Mouse (Mus musculus) CH12.LX (cell line): ENCODE results near the gene Spink4. TPM values are rescaled to one million over a fixed set of nuclear protein-coding genes. Genes with fewer than 3 reads are reported as not detected.

Experiments
- DNase-seq: peaks from one replicate; pipeline ENCODE4 v3.0.0-alpha.2; 2013; ENCODE audit errors: extremely low read depth
- H3K27ac ChIP-seq: 2 replicates; pipeline ENCODE4 v1.5.1; 2012; ENCODE audit warnings: low read depth, mild to moderate bottlenecking, control low read depth, moderate library complexity; ENCODE audit not compliant: insufficient read depth
- H3K27me3 ChIP-seq: replicated peaks from 2 replicates; pipeline ENCODE3; 2012; ENCODE audit warnings: inconsistent platforms
- H3K36me3 ChIP-seq, 2 experiments: replicated peaks in 1 of 2; 2 replicates each; pipeline versions ENCODE3 to v1.6.1; 2012; ENCODE audit warnings: inconsistent platforms in 1 of 2, low read length in 1 of 2, mild to moderate bottlenecking in 1 of 2, mixed read lengths in 1 of 2, moderate library complexity in 1 of 2; ENCODE audit not compliant: control insufficient read depth in 1 of 2, insufficient read depth in 1 of 2
- H3K4me1 ChIP-seq, 2 experiments: 2 replicates each; pipeline ENCODE4 v1.6.1; 2012; ENCODE audit warnings: inconsistent platforms in 1 of 2, moderate library complexity in 1 of 2; ENCODE audit not compliant: insufficient read depth in 2 of 2, control insufficient read depth in 1 of 2
- H3K4me2 ChIP-seq: 2 replicates; pipeline ENCODE4 v1.6.1; 2012; ENCODE audit warnings: low read depth, mild to moderate bottlenecking, control low read depth; ENCODE audit not compliant: poor library complexity, insufficient read depth, severe bottlenecking
- H3K4me3 ChIP-seq, 3 experiments: fragments of 150-350 bp in 1 of 3; sonication (generic) in 1 of 3; replicated peaks in 1 of 3; 2 replicates each; pipeline versions ENCODE3 to v1.5.1; 2011 to 2012; ENCODE audit warnings: low read depth in 2 of 3, low read length in 2 of 3, mild to moderate bottlenecking in 2 of 3, moderate library complexity in 2 of 3, control low read depth in 1 of 3, improper control_type of control experiment in 1 of 3, inconsistent platforms in 1 of 3, mixed read lengths in 1 of 3; ENCODE audit not compliant: poor library complexity in 1 of 3
- H3K79me2 ChIP-seq: replicated peaks from 2 replicates; pipeline ENCODE4 v1.6.1; 2012; ENCODE audit warnings: mild to moderate bottlenecking, moderate library complexity; ENCODE audit not compliant: control insufficient read depth, poor library complexity, insufficient read depth, severe bottlenecking; ENCODE audit errors: extremely low read depth
- H3K9ac ChIP-seq: 2 replicates; pipeline ENCODE4 v1.6.1; 2012; ENCODE audit warnings: low read depth, mild to moderate bottlenecking, control low read depth, moderate library complexity; ENCODE audit not compliant: insufficient read depth
- H3K9me3 ChIP-seq: replicated peaks from 2 replicates; pipeline ENCODE3; 2012; ENCODE audit warnings: low read length, inconsistent platforms, mixed read lengths
- CHD1 ChIP-seq: IDR thresholded peaks from 2 replicates; pipeline ENCODE4 v1.6.1; 2012; ENCODE audit warnings: low read depth, low read length, improper control_type of control experiment, inconsistent platforms
- CHD2 ChIP-seq: IDR thresholded peaks from 2 replicates; pipeline ENCODE4 v1.6.1; 2011; ENCODE audit warnings: low read length, improper control_type of control experiment
- E2F4 ChIP-seq: IDR thresholded peaks from 2 replicates; pipeline ENCODE4 v1.6.1; 2011; ENCODE audit warnings: low read depth, low read length, improper control_type of control experiment; ENCODE audit not compliant: insufficient replicate concordance
- EP300 ChIP-seq: IDR thresholded peaks from 2 replicates; pipeline ENCODE4 v1.6.1; 2011; ENCODE audit warnings: low read length, improper control_type of control experiment
- ETS1 ChIP-seq: conservative IDR thresholded peaks from 2 replicates; pipeline ENCODE4 v1.6.1; 2012; ENCODE audit warnings: low read depth, mild to moderate bottlenecking, inconsistent platforms, low read length, improper control_type of control experiment, moderate library complexity
- MEF2A ChIP-seq: IDR thresholded peaks from 2 replicates; pipeline ENCODE4 v1.6.1; 2014; ENCODE audit warnings: low read depth, mild to moderate bottlenecking, inconsistent platforms, low read length, improper control_type of control experiment, borderline replicate concordance
- PAX5 ChIP-seq: IDR thresholded peaks from 2 replicates; pipeline ENCODE4 v1.6.1; 2012; ENCODE audit warnings: low read length, inconsistent platforms, mixed read lengths
- POLR2A ChIP-seq: IDR thresholded peaks from 2 replicates; pipeline ENCODE4 v1.6.1; 2011; ENCODE audit warnings: low read depth, mild to moderate bottlenecking, improper control_type of control experiment, low read length
- POLR2AphosphoS2 ChIP-seq: IDR thresholded peaks from 2 replicates; pipeline ENCODE4 v1.6.1; 2011; ENCODE audit warnings: low read depth, low read length, improper control_type of control experiment
- RCOR1 ChIP-seq: conservative IDR thresholded peaks from 2 replicates; pipeline ENCODE4 v1.6.1; 2012; ENCODE audit warnings: low read depth, mild to moderate bottlenecking, inconsistent platforms, low read length, improper control_type of control experiment
- SIN3A ChIP-seq: IDR thresholded peaks from 2 replicates; pipeline ENCODE4 v1.6.1; 2012; ENCODE audit warnings: low read length, improper control_type of control experiment, inconsistent platforms
- SMC3 ChIP-seq: IDR thresholded peaks from 2 replicates; pipeline ENCODE4 v1.6.1; 2011; ENCODE audit warnings: low read depth, low read length, improper control_type of control experiment
- TBP ChIP-seq: conservative IDR thresholded peaks from 2 replicates; pipeline ENCODE4 v1.6.1; 2011; ENCODE audit warnings: low read depth, low read length, improper control_type of control experiment
- TCF12 ChIP-seq: IDR thresholded peaks from 2 replicates; pipeline ENCODE4 v1.6.1; 2014; ENCODE audit warnings: low read depth, mild to moderate bottlenecking, inconsistent platforms, low read length, improper control_type of control experiment
- UBTF ChIP-seq: IDR thresholded peaks from 2 replicates; pipeline ENCODE4 v1.6.1; 2012; ENCODE audit warnings: low read depth, mild to moderate bottlenecking, inconsistent platforms, low read length, improper control_type of control experiment, moderate library complexity
- USF2 ChIP-seq: conservative IDR thresholded peaks from 2 replicates; pipeline ENCODE4 v1.6.1; 2011; ENCODE audit warnings: low read depth, low read length, improper control_type of control experiment
- ZC3H11A ChIP-seq: IDR thresholded peaks from 2 replicates; pipeline ENCODE4 v1.6.1; 2012; ENCODE audit warnings: low read depth, mild to moderate bottlenecking, inconsistent platforms, low read length, improper control_type of control experiment
- dilution Hi-C: fragments of 300-500 bp; cut with MboI; formaldehyde crosslinking; loops from 2 replicates; pipeline ENCODE4 v1.14.3; 2020; ENCODE audit warnings: low sequenced_read_pairs; ENCODE audit not compliant: extremely low pct_unique_long_range_greater_than_20kb, extremely low pct_ligation_motif_present
- in situ Hi-C: fragments of 300-500 bp; cut with MboI; formaldehyde crosslinking; loops from 3 replicates; pipeline ENCODE4 v1.14.3; 2019; ENCODE audit warnings: low sequenced_read_pairs, low pct_ligation_motif_present, low pct_unique_long_range_greater_than_20kb, mixed read lengths
- polyA plus RNA-seq: library from polyadenylated mRNA; unstranded; fragments of >175 nt; gene quantifications from 2 replicates; pipeline ENCODE4 v1.2.1, GENCODE M21; 2012; ENCODE audit warnings: low read depth; ENCODE audit not compliant: insufficient read length
- total RNA-seq, 2 experiments: library from RNA; depleted of rRNA; stranded (reverse); fragments of 300-350 nt in 1 of 2; fragments of >200 nt in 1 of 2; gene quantifications; 2 replicates each; pipeline ENCODE4 v1.2.3; 2012 to 2014

Spink4 gene
- total and polyA plus RNA-seq, 3 experiments: not detected

GRCm38 (mm10) chr4:40979430-40979829 lies 59.6 kb downstream of the Spink4 start:
- Histone ChIP-seq H3K4me3 (no peak overlapping the region), H3K4me1 (peaks cover 0 to 24% of the 10 kb centered on the region in 2 experiments; a peak in 2 of 4 replicates), H3K9me3 (no peaks in the 10 kb centered on the region), H3K79me2 (peaks cover 69% of the 10 kb centered on the region), H3K27ac (no peak overlapping the region)
- dilution Hi-C loops (no loop called here), in situ Hi-C loops (no loop called here)
- DNase-seq: no peak
- TF ChIP-seq CHD2 (no peak), EP300 (no peak), SIN3A (no peak), ZC3H11A (no peak), RCOR1 (no peak), TCF12 (no peak), USF2 (no peak), PAX5 (no peak), E2F4 (no peak), MEF2A (no peak), CHD1 (no peak), UBTF (no peak), SMC3 (no peak), POLR2AphosphoS2 (no peak), POLR2A (no peak), ETS1 (no peak), TBP (no peak)
- TF ChIP-seq, all 38 proteins: peak for 0
- Histone ChIP-seq H3K36me3 (peaks cover 54 to 95% of the 10 kb centered on the region in 2 experiments), H3K9ac (no peak overlapping the region), H3K27me3 (no peaks in the 10 kb centered on the region), H3K4me2 (no peak overlapping the region)

Other genes with a start within 250 kb of the Spink4 start
- gene Aptx, start 216.9 kb upstream of the Spink4 start, total RNA-seq (2012; rRNA removed): 15.1 and 17.0 TPM in 2 replicates
- gene Aptx, start 216.9 kb upstream of the Spink4 start, total RNA-seq (2014; rRNA removed): 15.8 and 16.6 TPM in 2 replicates
- gene Aptx, start 216.9 kb upstream of the Spink4 start, polyA plus RNA-seq: 20.2 and 22.0 TPM in 2 replicates
- 67.9 and 127 TPM in 2 replicates for gene Dnaja1, start 197.9 kb upstream of the Spink4 start, total RNA-seq (2012; rRNA removed)
- gene Dnaja1, start 197.9 kb upstream of the Spink4 start, total RNA-seq (2014; rRNA removed): 117 and 170 TPM in 2 replicates
- gene Dnaja1, start 197.9 kb upstream of the Spink4 start, polyA plus RNA-seq: 412 and 485 TPM in 2 replicates
- 93.4 and 108 TPM in 2 replicates for gene Smu1, start 162.1 kb upstream of the Spink4 start, total RNA-seq (2012; rRNA removed)
- gene Smu1, start 162.1 kb upstream of the Spink4 start, total RNA-seq (2014; rRNA removed): 182 and 183 TPM in 2 replicates
- gene Smu1, start 162.1 kb upstream of the Spink4 start, polyA plus RNA-seq: 111 and 118 TPM in 2 replicates
- gene B4galt1, start 66.0 kb upstream of the Spink4 start, total RNA-seq (2012; rRNA removed): 39.5 and 46.6 TPM in 2 replicates
- gene B4galt1, start 66.0 kb upstream of the Spink4 start, total RNA-seq (2014; rRNA removed): 59.6 and 66.6 TPM in 2 replicates
- gene B4galt1, start 66.0 kb upstream of the Spink4 start, polyA plus RNA-seq: 72.4 and 80.2 TPM in 2 replicates
- gene Bag1, start 28.2 kb downstream of the Spink4 start, total RNA-seq (2012; rRNA removed): 105 and 123 TPM in 2 replicates
- 149 and 190 TPM in 2 replicates for gene Bag1, start 28.2 kb downstream of the Spink4 start, total RNA-seq (2014; rRNA removed)
- 161 and 193 TPM in 2 replicates for gene Bag1, start 28.2 kb downstream of the Spink4 start, polyA plus RNA-seq
- gene Chmp5, start 28.4 kb downstream of the Spink4 start, total RNA-seq (2012; rRNA removed): 51.6 and 53.0 TPM in 2 replicates
- 86.7 and 88.1 TPM in 2 replicates for gene Chmp5, start 28.4 kb downstream of the Spink4 start, total RNA-seq (2014; rRNA removed)
- 43.6 and 45.9 TPM in 2 replicates for gene Chmp5, start 28.4 kb downstream of the Spink4 start, polyA plus RNA-seq
- 53.7 and 55.5 TPM in 2 replicates for gene Nfx1, start 50.9 kb downstream of the Spink4 start, total RNA-seq (2012; rRNA removed)
- 70.5 and 75.2 TPM in 2 replicates for gene Nfx1, start 50.9 kb downstream of the Spink4 start, total RNA-seq (2014; rRNA removed)
- gene Nfx1, start 50.9 kb downstream of the Spink4 start, polyA plus RNA-seq: 87.0 and 89.8 TPM in 2 replicates
- gene Aqp7, start 128.1 kb downstream of the Spink4 start, total RNA-seq (2012; rRNA removed): not detected in 2 replicates
- gene Aqp7, start 128.1 kb downstream of the Spink4 start, total RNA-seq (2014; rRNA removed): not detected in 2 replicates
- gene Aqp7, start 128.1 kb downstream of the Spink4 start, polyA plus RNA-seq: 0.10 TPM in 1 of 2 replicates, not detected in the other
- not detected in 2 replicates for gene Aqp3, start 178.1 kb downstream of the Spink4 start, total RNA-seq (2012; rRNA removed)
- not detected in 2 replicates for gene Aqp3, start 178.1 kb downstream of the Spink4 start, total RNA-seq (2014; rRNA removed)
- gene Aqp3, start 178.1 kb downstream of the Spink4 start, polyA plus RNA-seq: not detected in 2 replicates
- 30.0 and 38.1 TPM in 2 replicates for gene Nol6, start 204.4 kb downstream of the Spink4 start, total RNA-seq (2012; rRNA removed)
- gene Nol6, start 204.4 kb downstream of the Spink4 start, total RNA-seq (2014; rRNA removed): 22.0 and 24.7 TPM in 2 replicates
- gene Nol6, start 204.4 kb downstream of the Spink4 start, polyA plus RNA-seq: 79.3 and 81.5 TPM in 2 replicates
- gene Ube2r2, start 215.7 kb downstream of the Spink4 start, total RNA-seq (2012; rRNA removed): 30.4 and 31.7 TPM in 2 replicates
- gene Ube2r2, start 215.7 kb downstream of the Spink4 start, total RNA-seq (2014; rRNA removed): 38.9 and 53.7 TPM in 2 replicates
- gene Ube2r2, start 215.7 kb downstream of the Spink4 start, polyA plus RNA-seq: 83.7 and 90.9 TPM in 2 replicates